Mouse (Mus musculus) cerebellum, adult 2 months (tissue): Measurements from ENCODE around the gene Phf7.

ENCODE experiments used
- CTCF ChIP-seq: fragments of 200-500 bp; IDR thresholded peaks from 2 replicates; pipeline ENCODE4 v1.5.1; 2011; ENCODE audit warnings: low read depth, mild to moderate bottlenecking, control low read depth, low read length, moderate library complexity, borderline replicate concordance; ENCODE audit not compliant: insufficient read depth
- POLR2A ChIP-seq: fragments of 200-500 bp; IDR thresholded peaks from 2 replicates; pipeline ENCODE4 v1.6.1; 2011; ENCODE audit warnings: low read length, control low read depth, borderline replicate concordance; ENCODE audit not compliant: insufficient read depth

- TF ChIP-seq CTCF (no peak), POLR2A (no peak)
Observed at GRCm38 (mm10) chr14:31258476-31259050, 7.4 kb upstream of the Phf7 start.
